Mouse (Mus musculus): Measurements from ENCODE around the gene Arhgef3. TPM values are rescaled to one million over a fixed set of nuclear protein-coding genes. Genes with fewer than 3 reads are reported as not detected.

The Arhgef3 gene
- total RNA-seq (2015; ENCODE audit: low replicate concordance): 4.3 and 6.3 TPM in 2 replicates
- total RNA-seq (2017; ENCODE audit: low replicate concordance): 3.9 and 5.8 TPM in 2 replicates

- no peak for ATAC-seq (replicated peaks; ENCODE audit: low FRiP score, poor library complexity, severe bottlenecking)
These were observed at the start of gene Arhgef3 for GRCm38 (mm10) chr14:27114362-27115274. TSS of gene Arhgef3 (plus strand) at chr14:27114899.

GRCm38 (mm10) chr14:27066171-27066929 lies 48.3 kb upstream of the Arhgef3 start:
- no peak for ATAC-seq (replicated peaks; ENCODE audit: low FRiP score, poor library complexity, severe bottlenecking)

- no peak for ATAC-seq (replicated peaks; ENCODE audit: low FRiP score, poor library complexity, severe bottlenecking)
These were observed 46.8 kb upstream of the Arhgef3 start for GRCm38 (mm10) chr14:27067866-27068271.

GRCm38 (mm10) chr14:27069434-27070097 lies 45.1 kb upstream of the Arhgef3 start:
- ATAC-seq (replicated peaks; ENCODE audit: low FRiP score, poor library complexity, severe bottlenecking): no peak

- ATAC-seq (replicated peaks; ENCODE audit: low FRiP score, poor library complexity, severe bottlenecking): no peak
These were observed 44.6 kb upstream of the Arhgef3 start for GRCm38 (mm10) chr14:27070128-27070527.

GRCm38 (mm10) chr14:27070758-27071157 lies 43.9 kb upstream of the Arhgef3 start:
- no peak for ATAC-seq (replicated peaks; ENCODE audit: low FRiP score, poor library complexity, severe bottlenecking)

GRCm38 (mm10) chr14:27071985-27072384 lies 42.7 kb upstream of the Arhgef3 start:
- ATAC-seq (replicated peaks; ENCODE audit: low FRiP score, poor library complexity, severe bottlenecking): no peak

- no peak for ATAC-seq (replicated peaks; ENCODE audit: low FRiP score, poor library complexity, severe bottlenecking)
These were observed 39.6 kb upstream of the Arhgef3 start for GRCm38 (mm10) chr14:27075084-27075483.

- no peak for ATAC-seq (replicated peaks; ENCODE audit: low FRiP score, poor library complexity, severe bottlenecking)
These were observed 38.7 kb upstream of the Arhgef3 start for GRCm38 (mm10) chr14:27075909-27076521.

GRCm38 (mm10) chr14:27076522-27076920 lies 38.2 kb upstream of the Arhgef3 start:
- ATAC-seq (replicated peaks; ENCODE audit: low FRiP score, poor library complexity, severe bottlenecking): no peak

- ATAC-seq (replicated peaks; ENCODE audit: low FRiP score, poor library complexity, severe bottlenecking): no peak
These were observed 33.0 kb upstream of the Arhgef3 start for GRCm38 (mm10) chr14:27081536-27082275.

GRCm38 (mm10) chr14:27085471-27085870 lies 29.2 kb upstream of the Arhgef3 start:
- no peak for ATAC-seq (replicated peaks; ENCODE audit: low FRiP score, poor library complexity, severe bottlenecking)

- ATAC-seq (replicated peaks; ENCODE audit: low FRiP score, poor library complexity, severe bottlenecking): no peak
These were observed 28.7 kb upstream of the Arhgef3 start for GRCm38 (mm10) chr14:27085999-27086398.

GRCm38 (mm10) chr14:27094247-27094646 lies 20.5 kb upstream of the Arhgef3 start:
- ATAC-seq (replicated peaks; ENCODE audit: low FRiP score, poor library complexity, severe bottlenecking): no peak

GRCm38 (mm10) chr14:27096133-27096532 lies 18.6 kb upstream of the Arhgef3 start:
- no peak for ATAC-seq (replicated peaks; ENCODE audit: low FRiP score, poor library complexity, severe bottlenecking)

GRCm38 (mm10) chr14:27096779-27097178 lies 17.9 kb upstream of the Arhgef3 start:
- ATAC-seq (replicated peaks; ENCODE audit: low FRiP score, poor library complexity, severe bottlenecking): no peak

GRCm38 (mm10) chr14:27101735-27102134 lies 13.0 kb upstream of the Arhgef3 start:
- no peak for ATAC-seq (replicated peaks; ENCODE audit: low FRiP score, poor library complexity, severe bottlenecking)

- ATAC-seq (replicated peaks; ENCODE audit: low FRiP score, poor library complexity, severe bottlenecking): no peak
These were observed 12.0 kb upstream of the Arhgef3 start for GRCm38 (mm10) chr14:27102720-27103119.

Data from erythroid progenitor cell, adult 5-6 weeks (primary cell).